Mouse (Mus musculus): ENCODE data around the gene Pitx3.
A peak's percentile ranks its signal among the peaks of the same experiment; 100 is the strongest.
"Not testable (repeated sequence)": the region's sequence is repeated elsewhere in the genome, so short reads cannot be mapped to it uniquely, and the experiment has no call there.

Gene Pitx3

GRCm38 (mm10) chr19:46147511-46148371 is at the start of gene Pitx3:
Gene Pitx3 (minus strand): TSS chr19:46148326.
- no peak for DNase-seq

GRCm38 (mm10) chr19:46187203-46187602 is 39.1 kb upstream of the Pitx3 start:
- DNase-seq, result peak; percentile 33

DNA sequence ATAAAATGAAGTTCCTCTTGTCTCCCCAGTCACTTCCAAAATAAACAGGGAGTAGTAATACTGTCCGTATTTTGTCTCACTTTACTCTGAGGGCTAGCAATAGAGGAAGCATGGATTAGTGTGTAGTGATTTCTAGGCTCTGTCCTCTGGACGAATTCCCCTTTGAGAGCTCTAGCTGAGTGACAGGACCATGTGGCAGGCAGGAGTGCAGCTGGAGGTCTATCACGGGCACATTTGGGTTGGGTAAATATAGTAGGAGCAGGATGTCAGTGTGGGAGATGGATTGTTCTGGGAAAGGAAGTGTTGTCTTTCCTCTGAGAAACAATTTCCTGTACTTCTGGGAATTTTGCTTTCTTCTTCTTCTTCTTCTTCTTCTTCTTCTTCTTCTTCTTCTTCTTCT is 38.5 kb upstream of the Pitx3 start:
- DNase-seq, result no peak

DNA sequence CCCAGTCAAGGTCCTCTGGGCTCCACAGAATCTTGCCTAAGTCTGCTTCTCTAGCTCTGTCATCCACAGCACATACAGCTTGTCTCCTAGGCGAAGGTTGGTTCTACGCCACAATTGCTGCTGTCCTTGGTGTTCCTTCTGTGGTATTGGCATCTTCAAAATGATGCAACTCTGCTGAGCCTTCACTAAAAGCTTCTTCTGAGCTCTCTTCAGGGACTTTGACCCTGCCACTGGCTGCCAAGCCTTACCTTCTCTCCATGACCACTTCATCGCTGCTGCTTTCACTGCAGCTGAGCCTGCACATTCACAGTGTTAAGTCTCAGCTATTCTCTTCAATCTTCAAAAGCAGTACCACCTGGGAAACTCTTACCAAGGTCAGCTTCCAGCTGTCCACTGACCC is 34.1 kb upstream of the Pitx3 start:
- no peak for DNase-seq

DNA sequence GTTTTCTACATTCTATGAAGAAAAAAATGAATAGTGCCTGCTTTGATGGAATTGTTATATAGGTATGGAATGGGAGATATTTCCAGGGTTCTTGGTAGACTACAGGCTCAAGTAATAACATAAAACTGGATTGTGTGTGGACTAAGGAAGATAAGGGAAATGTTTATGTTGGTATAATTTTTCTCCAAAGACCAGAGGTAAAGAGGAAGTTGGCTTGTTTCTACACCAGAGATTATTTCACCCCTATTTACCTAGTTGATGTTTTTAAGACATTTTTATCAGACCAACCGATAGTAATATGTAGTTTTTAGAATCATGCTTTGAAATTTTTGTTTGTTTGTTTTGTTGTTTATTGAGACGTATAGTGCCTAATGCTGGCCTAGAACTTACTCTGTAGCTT is 32.1 kb upstream of the Pitx3 start:
- no peak for DNase-seq

DNA sequence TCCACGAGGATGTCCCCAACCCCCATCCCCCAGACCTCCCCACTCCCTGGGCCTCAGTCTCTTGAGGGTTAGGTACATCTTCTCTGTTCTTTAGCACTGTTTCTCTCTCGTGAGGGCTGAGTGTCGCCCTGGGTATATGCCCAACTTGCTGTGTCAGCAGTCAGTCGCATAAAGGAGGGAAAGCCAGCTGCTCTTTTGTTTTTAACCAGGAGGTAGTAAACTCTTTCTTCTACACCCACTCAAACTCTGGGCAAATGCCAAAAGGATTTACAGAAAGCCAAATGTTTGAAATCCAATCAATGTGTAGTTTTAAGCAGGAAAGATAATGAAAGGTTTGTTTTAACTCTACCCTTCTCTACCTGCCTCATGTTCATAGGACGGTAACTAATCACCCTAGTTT is 28.9 kb upstream of the Pitx3 start:
- no peak for DNase-seq

- DNase-seq, result no peak
Observed at GRCm38 (mm10) chr19:46175173-46175572, 27.0 kb upstream of the Pitx3 start.

DNA sequence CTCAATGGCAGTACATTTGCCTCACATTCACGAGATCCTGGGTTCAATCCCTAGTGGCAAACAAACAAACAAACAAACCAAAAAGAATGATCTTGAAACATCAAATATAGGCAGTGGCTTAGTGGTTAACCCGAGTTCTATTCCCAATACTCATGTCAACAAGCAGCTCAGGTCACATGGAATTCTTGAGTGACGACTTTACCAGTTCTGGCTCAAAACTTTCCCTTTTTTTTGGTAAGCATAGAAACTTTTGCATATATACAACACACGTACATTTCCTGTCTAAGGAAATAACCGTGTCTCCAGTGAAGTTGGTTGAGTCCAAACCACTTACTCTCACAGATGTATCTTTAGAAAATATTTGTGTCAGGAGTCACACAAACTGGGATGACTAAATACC is 24.4 kb upstream of the Pitx3 start:
- DNase-seq, result no peak

DNA sequence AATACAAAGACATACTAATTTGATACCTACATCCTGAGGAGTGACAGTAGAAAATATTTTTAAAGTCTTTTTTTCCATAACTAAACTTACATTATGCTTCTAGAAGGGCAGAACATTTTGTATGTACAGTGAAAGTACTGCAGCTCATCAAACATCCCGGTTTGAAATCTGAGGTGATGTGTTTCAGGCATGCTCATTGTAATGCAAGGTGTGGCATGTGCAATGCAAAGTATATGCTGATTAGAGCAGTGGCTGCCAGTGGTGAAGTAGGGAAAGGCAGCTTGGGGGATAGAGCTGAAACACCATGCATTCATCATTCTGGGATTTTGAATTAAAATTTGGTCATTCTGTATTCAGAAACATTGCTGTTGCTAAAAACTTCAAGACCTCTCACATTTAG is 21.8 kb upstream of the Pitx3 start:
- no peak for DNase-seq

DNA sequence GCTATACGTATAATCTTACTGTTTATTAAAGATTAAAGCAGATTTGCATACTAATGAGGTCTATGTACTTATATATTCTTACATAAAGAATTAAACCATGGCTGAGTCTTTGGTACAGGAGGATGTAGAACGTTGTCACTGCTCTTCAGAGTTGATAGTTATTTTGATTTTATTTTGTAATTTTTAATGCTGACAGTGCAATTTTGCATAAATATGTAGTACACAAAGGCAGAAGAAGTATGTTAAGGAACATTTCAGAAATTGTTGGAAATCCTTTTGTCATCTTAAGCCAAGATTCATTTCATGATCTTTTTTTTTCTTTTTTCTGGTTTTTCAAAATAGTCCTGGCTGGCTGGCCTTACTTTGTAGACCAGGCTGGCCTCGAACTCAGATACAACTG is 21.3 kb upstream of the Pitx3 start:
- DNase-seq, result no peak

GRCm38 (mm10) chr19:46167169-46167568 is 19.0 kb upstream of the Pitx3 start:
- DNase-seq, result not testable (repeated sequence)

GRCm38 (mm10) chr19:46165950-46166349 is 17.8 kb upstream of the Pitx3 start:
- DNase-seq, result no peak

- DNase-seq, result peak; percentile 91
Observed at GRCm38 (mm10) chr19:46152127-46152803, 4.1 kb upstream of the Pitx3 start, which contains the start of gene Gbf1. Gene Gbf1 (plus strand): TSS chr19:46152509.

- no peak for DNase-seq
Observed at GRCm38 (mm10) chr19:46149091-46149490, 965 bp upstream of the Pitx3 start.

GRCm38 (mm10) chr19:46148372-46148760 is 240 bp upstream of the Pitx3 start:
- DNase-seq, result peak; percentile 57

- no peak for DNase-seq
Observed at GRCm38 (mm10) chr19:46141091-46141490, 7.0 kb downstream of the Pitx3 start.

DNA sequence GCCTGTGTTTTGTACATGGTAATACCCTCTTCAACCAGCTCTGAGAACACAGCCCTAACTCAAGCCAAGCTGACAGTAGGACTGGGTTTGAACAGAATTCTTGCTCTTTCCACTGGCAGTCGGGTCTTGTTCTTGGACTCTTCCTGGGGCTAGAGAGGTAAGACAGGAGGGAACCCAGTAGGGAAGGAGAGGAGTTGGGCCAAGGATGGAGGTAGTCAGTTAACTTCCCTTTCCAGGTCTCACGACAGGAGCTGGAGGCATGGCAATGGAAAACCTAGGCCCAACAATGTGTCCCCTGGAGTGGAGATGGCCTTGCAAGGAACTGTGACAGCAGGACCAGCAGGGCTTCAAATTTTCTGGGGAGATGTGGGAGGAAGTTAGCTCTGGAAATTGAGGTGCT is 7.8 kb downstream of the Pitx3 start:
- no peak for DNase-seq

GRCm38 (mm10) chr19:46136639-46137580 is 11.2 kb downstream of the Pitx3 start:
- DNase-seq, result peak; percentile 81

DNA sequence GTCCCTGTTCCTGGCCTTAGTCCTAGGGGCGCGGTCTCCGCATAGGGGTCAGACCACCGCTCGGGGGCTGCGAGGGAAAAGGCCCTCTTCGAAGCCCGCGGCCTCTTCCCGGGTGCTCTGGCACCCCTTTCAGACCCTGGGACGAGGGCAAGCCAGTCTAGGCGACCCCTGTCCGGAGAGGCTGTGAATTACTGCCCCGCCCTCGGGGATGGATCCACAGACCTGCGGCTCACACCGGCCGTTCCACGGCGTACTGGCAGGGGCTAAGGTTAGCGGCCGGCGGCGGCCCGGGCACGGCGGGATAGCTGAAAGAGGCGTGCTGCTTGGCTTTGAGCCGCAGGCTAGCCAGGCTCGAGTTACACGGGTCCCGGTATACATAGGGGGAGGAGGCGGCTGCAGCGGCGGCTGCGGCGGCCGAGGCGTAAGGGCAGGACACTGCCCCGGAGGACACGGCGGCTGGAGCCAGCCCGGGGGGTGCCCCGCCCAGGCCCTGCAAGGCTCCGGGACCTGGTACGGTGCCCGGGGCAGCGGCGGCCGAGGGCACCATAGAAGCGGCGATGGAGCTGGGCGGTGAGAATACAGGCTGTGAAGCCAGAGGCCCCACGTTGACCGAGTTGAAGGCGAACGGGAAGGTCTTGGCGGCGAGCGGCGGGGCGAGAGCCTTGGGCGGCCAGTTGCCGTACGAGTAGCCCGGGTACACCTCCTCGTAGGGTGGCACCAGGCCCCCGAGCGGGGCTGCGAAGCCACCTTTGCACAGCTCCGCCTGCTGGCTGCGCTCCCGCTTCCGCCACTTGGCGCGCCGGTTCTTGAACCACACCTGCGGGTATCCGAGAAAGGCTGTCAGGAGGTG is 12.1 kb downstream of the Pitx3 start:
- DNase-seq, result peak; percentile 89

DNA sequence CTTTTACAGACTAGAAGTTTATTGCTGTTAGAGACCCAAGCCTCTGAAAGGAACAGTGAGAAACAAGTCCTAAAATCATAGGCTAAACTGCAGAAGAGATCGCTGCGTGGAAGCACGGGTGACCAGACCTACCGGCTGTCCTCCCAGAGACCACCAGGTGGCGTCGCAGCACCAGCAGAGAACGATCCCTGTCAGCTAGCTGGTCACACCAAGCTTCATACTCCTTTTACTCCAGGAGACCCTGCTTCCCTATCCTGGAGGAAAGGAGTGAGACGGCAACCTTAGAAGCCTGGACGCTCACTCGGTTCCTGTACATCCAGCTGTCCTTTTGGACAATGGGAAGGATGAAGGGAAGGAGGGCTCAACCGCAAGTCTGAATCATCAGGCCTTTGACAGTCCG is 12.8 kb downstream of the Pitx3 start:
- peak; percentile 87 for DNase-seq

DNA sequence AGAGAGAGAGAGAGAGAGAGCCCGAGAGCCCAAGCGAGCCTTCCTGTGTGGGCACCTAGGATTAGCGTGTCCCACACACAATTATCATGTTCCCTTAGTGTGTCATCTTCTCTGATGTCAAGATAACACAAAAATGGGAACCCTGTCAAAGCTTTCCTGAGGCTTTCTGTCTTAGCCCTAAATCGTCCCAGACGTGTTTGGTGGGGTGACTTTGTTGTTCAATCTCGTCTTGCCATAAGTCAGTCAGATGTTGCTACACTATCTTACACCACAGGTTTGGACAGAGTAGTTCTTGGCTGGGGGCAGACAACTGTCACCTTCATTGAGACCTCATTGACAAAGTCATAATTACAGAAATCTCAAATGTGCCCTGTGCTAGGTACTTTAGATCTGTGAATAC is 15.5 kb downstream of the Pitx3 start:
- DNase-seq, result no peak

Measured in thymus, postnatal 25 days (tissue).